Mouse (Mus musculus) layer of hippocampus, postnatal 36 days (tissue): ENCODE data around the gene Thbs4. TPM values are rescaled to one million over a fixed set of nuclear protein-coding genes. Genes with fewer than 3 reads are reported as not detected.

Experiments
- DNase-seq, 2 experiments: peaks; one replicate each; pipeline ENCODE4 v3.0.0; 2022
- total RNA-seq, 2 experiments: library from RNA; stranded (reverse); gene quantifications; 2 replicates each; pipeline ENCODE4 v1.2.3; 2021

Thbs4 gene
- total RNA-seq, 2 experiments from 2014 or later: 17.3 to 21.4 TPM

DNA sequence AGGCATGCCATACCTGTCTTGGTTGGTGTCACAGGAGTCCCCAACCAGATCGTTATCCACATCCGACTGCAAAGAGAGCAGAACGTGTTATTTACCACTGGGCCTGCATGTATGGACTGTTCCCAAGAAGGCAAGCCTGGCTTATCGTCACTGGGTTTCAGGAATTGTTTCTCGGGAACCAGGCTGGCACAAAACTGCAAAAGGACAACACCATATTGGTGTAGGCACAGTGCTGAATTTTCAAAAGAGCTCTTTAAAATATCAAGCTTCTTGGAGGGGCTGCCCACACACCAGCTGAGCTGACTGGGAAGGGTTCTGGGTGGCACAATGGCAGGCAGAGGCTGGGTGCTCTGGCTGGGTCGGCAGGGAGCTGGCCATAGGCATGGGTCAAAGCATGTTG is 34.1 kb downstream of the Thbs4 start:
- DNase-seq: peak; percentile 36 to 42

DNA sequence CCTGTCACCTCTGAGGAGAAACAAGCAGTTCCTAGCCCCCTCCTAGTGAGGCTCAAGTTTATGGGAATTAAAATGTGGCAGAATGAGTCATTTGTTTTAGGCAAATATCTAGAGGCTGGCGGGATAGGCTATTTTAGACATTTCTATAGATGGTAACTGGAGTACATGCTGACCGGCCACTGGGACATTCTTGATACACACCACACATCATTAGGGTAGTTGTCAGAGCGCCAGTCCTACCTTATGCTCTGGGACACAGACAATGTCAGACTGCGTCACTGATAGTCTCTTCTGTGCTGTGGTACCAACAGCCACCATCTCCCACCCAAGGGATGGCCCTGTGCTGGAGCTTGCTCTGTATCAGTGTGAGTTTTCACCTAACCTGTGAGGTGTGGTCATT is 35.5 kb downstream of the Thbs4 start:
- no peak for DNase-seq

- no peak for DNase-seq
These were observed 36.5 kb downstream of the Thbs4 start for GRCm38 (mm10) chr13:92757972-92758585.

GRCm38 (mm10) chr13:92755036-92755435 is 39.6 kb downstream of the Thbs4 start:
- no peak for DNase-seq

DNA sequence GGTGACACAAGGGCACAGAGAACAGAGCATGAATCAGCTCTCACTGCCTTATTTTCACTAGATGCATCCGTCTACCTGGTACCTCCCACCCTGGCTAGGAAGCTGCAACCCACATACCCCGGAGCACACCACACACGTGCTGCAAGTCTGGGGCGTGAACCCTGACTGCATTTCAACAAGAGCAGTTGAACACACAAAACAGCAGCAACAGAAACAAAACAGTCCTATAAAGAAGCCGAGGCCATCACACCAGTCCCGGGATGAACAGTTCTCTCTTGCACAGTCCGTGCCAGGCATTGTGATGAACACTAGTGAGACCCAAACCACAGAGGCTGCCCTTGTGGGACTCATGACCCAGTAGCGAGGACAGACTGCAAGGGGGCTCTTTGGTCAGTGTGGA is 40.9 kb downstream of the Thbs4 start:
- no peak for DNase-seq

GRCm38 (mm10) chr13:92751726-92752565 is 42.7 kb downstream of the Thbs4 start:
- peak; percentile 91 to 93 for DNase-seq

DNA sequence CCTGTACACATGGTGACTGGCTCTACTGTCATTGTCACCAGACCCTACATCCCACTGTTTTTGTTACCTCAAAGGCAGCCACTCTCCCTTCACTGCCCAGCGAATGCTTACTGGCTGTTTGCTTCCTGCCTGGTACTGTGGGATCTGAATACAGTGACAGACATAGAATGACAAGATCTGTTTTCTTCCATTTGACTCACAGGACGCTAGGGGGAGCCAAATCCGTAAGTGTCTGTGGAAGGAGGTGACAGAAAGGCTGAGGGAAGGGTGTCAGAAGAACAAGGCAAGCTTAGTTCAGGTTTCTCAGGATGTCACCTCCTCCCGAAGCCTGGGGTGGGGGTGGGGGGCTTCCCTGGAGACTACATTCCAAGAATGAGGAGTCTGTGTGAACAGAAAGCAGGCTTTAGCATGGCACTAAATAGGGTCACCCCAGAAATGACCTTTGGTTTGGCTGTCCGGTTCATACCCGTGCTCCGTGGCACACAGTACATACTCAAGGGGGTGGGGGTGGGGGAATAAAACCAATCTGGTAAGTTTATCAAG is 43.6 kb downstream of the Thbs4 start:
- DNase-seq: peak; percentile 62 to 75

GRCm38 (mm10) chr13:92743337-92743736 is 51.3 kb downstream of the Thbs4 start:
- DNase-seq: no peak

- DNase-seq: no peak
These were observed 51.7 kb downstream of the Thbs4 start for GRCm38 (mm10) chr13:92742886-92743285.

- DNase-seq: no peak
These were observed 53.8 kb downstream of the Thbs4 start for GRCm38 (mm10) chr13:92740671-92741270.

- DNase-seq: no peak
These were observed 54.8 kb downstream of the Thbs4 start for GRCm38 (mm10) chr13:92739858-92740257.

DNA sequence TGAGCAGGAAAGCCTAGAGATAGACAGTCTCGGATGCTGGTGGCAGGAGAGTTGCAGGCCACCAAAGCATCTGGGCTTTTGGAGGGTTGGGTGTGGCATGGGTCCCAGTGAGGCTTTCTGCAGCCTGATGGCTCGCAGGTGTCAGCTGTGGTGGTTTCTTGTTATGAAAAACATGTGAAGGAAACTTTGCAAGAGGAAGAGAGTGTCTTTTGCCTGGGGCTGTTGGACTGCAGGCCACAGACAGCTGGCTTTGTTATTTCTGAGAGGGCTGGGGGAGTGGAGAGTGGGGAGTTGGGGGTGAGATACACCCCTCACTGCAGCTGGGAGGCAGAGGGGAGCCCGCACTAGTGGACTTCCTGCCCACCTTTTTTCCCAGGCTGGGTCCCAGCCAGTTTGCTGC is 55.8 kb downstream of the Thbs4 start:
- DNase-seq: no peak

- DNase-seq: peak; percentile 53 to 63
These were observed 57.9 kb downstream of the Thbs4 start for GRCm38 (mm10) chr13:92736516-92737300.

- no peak for DNase-seq
These were observed 58.9 kb downstream of the Thbs4 start for GRCm38 (mm10) chr13:92735693-92736092.

DNA sequence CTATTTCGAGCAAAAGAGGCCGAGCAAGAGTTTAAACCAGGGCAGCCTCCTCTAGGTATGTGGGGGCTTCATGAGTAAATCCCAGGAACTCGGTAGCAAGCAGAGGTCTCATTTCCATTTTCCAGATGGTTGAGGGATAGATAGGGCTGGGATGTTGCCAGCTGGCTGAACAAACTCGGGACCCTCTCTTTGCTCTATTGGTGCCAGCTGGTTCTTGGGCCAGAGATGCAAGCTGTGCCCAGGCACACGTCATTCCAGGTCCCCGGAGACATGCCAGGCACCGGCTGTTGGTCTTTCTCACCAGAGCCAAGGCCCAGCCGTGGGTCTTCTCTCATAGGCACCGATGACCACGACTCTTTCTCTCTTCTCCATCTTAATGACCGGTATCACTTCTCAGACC is 60.9 kb downstream of the Thbs4 start:
- peak; percentile 38 to 40 for DNase-seq

- peak; percentile 44 to 48 for DNase-seq
These were observed 61.4 kb downstream of the Thbs4 start for GRCm38 (mm10) chr13:92733252-92733651.

GRCm38 (mm10) chr13:92732836-92733235 is 61.8 kb downstream of the Thbs4 start:
- no peak for DNase-seq

DNA sequence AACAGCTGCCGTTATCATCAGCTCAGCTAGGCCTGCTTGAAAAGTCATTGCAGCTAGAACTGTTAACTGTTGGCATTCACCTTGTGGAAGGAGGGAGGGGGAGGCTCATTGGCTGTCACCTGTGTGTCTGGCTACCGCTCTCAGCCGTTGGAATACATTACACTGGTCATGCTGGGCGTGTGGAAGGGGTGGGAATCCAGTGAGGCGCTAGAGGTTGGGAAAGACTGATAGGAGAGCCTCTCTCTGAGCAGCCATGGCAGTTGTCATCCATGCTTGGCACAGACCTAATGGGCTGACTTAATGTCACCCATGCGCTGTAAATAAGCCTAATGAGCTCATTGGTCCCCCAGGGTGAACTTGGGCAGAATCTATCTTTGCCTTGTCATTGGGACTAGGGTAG is 62.8 kb downstream of the Thbs4 start:
- DNase-seq: no peak

DNA sequence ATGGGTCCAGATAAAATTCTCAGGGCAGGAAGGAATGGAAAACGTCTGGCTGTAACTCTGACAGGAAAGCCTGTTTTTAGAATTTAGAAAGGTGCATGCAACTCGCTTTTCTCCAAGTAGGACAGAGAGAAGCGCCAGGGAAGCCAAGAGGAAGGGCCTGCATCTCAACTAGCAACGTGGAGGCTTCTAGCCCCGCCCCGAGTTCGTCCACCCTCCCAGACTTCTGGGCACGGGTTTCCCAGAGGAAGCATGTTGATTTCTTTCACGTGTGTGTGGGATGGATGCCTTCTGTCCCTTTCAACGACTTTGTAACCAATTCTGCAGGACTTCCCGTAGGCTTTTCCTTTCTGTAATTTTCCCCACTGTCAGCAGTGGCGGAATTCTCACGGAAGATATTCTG is 64.8 kb downstream of the Thbs4 start:
- no peak for DNase-seq

GRCm38 (mm10) chr13:92722389-92722788 is 72.2 kb downstream of the Thbs4 start:
- DNase-seq: no peak

GRCm38 (mm10) chr13:92721006-92721405 is 73.6 kb downstream of the Thbs4 start:
- DNase-seq: no peak

- DNase-seq: no peak
These were observed 76.6 kb downstream of the Thbs4 start for GRCm38 (mm10) chr13:92717851-92718665.
